Mouse (Mus musculus) heart, postnatal 0 days (tissue): ENCODE measurements around the gene Tead2.

Experiments
- CTCF ChIP-seq: IDR thresholded peaks from 2 replicates; pipeline ENCODE4 v1.5.1; 2016; ENCODE audit warnings: antibody characterized with exemption, control low read depth, low read depth
- EP300 ChIP-seq: IDR thresholded peaks from 2 replicates; pipeline ENCODE4 v1.6.1; 2016; ENCODE audit warnings: antibody characterized with exemption, low read depth

DNA sequence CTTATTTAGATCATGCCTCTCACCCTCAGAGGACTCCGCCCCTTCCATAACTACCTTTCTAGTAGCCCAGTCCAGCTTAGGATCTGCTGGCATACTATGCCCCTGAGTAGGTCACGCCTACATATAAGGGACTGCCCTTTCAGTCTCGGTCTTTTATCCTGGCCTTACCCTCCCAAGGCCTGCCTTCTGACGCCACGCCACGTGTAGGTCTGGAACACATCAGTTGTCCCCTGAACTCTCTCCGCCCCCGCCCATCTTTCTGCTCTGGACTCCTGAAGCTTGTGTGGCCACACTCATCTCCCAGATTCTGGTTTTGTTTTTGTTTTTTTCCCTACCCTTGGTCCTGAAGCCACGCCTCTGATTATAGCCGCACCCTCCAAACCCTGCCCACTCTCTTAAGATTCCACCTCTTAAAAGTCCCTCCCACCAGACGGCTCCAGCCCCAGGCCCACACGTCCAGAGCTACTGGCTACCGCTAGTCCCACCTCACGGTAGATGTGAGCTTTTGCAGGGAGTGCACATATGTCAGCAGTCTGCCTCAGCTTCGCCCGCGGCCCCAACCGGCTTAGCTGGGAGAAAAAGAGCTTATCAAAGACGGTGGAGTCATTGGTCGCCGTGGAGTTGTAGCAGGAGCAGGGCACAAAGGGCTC, 19.5 kb downstream of the Tead2 start:
- TF ChIP-seq CTCF (no peak), EP300 (no peak)
